Mouse (Mus musculus): ENCODE results near the gene Sbno1.
"Not testable (repeated sequence)": the region's sequence is repeated elsewhere in the genome, so short reads cannot be mapped to it uniquely, and the experiment has no call there.

The Sbno1 gene

GRCm38 (mm10) chr5:124364173-124364918 lies 61.5 kb downstream of the Sbno1 start:
- no peak for DNase-seq

GRCm38 (mm10) chr5:124362982-124363381 lies 62.8 kb downstream of the Sbno1 start, which contains the start of gene Cdk2ap1:
Cdk2ap1 (minus strand) TSS chr5:124363082.
- DNase-seq: not testable (repeated sequence)

GRCm38 (mm10) chr5:124359641-124360040 lies 66.2 kb downstream of the Sbno1 start:
- no peak for DNase-seq

- DNase-seq: no peak
Measured at GRCm38 (mm10) chr5:124356695-124357094, 69.1 kb downstream of the Sbno1 start.

GRCm38 (mm10) chr5:124355425-124355959 lies 70.3 kb downstream of the Sbno1 start:
- DNase-seq: no peak

GRCm38 (mm10) chr5:124354574-124355424 lies 71.0 kb downstream of the Sbno1 start:
- DNase-seq: peak; percentile 43

GRCm38 (mm10) chr5:124353726-124354547 lies 71.9 kb downstream of the Sbno1 start:
- peak; percentile 69 for DNase-seq

- peak; percentile 46 for DNase-seq
Measured at GRCm38 (mm10) chr5:124353011-124353725, 72.6 kb downstream of the Sbno1 start.

GRCm38 (mm10) chr5:124352141-124352920 lies 73.5 kb downstream of the Sbno1 start:
- DNase-seq: peak; percentile 81

GRCm38 (mm10) chr5:124351604-124352003 lies 74.2 kb downstream of the Sbno1 start:
- DNase-seq: no peak

- peak; percentile 65 for DNase-seq
Measured at GRCm38 (mm10) chr5:124351111-124351560, 74.7 kb downstream of the Sbno1 start.

GRCm38 (mm10) chr5:124350350-124350749 lies 75.5 kb downstream of the Sbno1 start:
- DNase-seq: no peak

- DNase-seq: no peak
Measured at GRCm38 (mm10) chr5:124349196-124349595, 76.6 kb downstream of the Sbno1 start.

- no peak for DNase-seq
Measured at GRCm38 (mm10) chr5:124342897-124343296, 82.9 kb downstream of the Sbno1 start.

GRCm38 (mm10) chr5:124341753-124342339 lies 84.0 kb downstream of the Sbno1 start:
- DNase-seq: peak; percentile 28

- DNase-seq: no peak
Measured at GRCm38 (mm10) chr5:124338791-124339190, 87.0 kb downstream of the Sbno1 start.

- peak; percentile 60 for DNase-seq
Measured at GRCm38 (mm10) chr5:124337909-124338308, 87.9 kb downstream of the Sbno1 start.

- no peak for DNase-seq
Measured at GRCm38 (mm10) chr5:124337103-124337502, 88.7 kb downstream of the Sbno1 start.

- DNase-seq: peak; percentile 70
Measured at GRCm38 (mm10) chr5:124334392-124334791, 91.4 kb downstream of the Sbno1 start.

- no peak for DNase-seq
Measured at GRCm38 (mm10) chr5:124330086-124330485, 95.7 kb downstream of the Sbno1 start.

All from lung, postnatal 14 days (tissue).